Mouse (Mus musculus): ENCODE measurements around the gene Slc9a8.

Slc9a8 gene

DNA sequence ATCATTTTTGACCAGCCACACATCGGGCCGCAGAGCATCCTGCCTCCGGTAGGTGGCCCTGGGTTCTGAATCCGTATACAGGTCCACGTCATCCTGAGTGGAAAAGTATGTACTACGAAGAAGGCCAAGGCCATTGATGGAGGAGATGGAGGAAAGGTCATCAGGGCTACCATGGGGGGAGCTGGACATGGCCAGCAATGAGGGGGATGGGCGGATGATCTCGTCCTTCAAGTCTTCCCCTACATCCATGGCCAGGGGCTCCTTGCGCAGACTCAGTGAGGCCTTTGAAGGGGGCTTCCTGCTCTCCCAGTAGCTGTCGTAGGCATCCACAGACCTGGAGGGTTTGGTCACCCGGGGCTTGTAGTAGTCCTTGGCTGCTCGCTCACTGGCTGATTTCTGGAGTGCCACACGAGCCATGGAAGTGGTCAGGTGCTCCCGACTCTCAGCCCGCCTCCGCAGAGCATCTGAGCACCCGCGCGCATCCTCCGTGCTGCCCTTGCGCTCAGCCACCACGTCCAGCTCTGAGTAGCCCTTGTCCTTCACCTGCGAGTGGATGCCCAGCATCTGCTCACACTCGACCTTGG lies 62.4 kb downstream of the Slc9a8 start:
- no peak for DNase-seq (ENCODE audit: low spot score)

DNA sequence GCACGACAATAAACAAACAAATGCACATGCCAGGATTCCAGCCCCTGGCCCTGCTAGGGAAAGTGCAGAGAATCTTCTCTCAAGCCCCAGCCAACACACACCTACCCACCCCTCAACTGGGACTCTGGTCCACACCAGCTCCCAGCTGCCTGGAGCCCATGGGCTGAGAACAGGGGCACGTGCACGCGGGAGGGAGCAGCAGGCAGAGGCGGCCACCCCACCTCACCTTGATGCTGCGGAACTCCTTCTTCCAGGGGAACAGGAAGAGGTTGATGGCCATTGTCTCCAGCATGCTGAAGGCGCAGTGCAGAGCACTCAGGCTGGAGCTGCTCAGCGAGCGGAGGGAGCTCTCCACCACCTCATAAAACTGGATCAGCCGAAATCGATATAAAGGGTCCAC lies 63.4 kb downstream of the Slc9a8 start:
- no peak for DNase-seq (ENCODE audit: low spot score)

DNA sequence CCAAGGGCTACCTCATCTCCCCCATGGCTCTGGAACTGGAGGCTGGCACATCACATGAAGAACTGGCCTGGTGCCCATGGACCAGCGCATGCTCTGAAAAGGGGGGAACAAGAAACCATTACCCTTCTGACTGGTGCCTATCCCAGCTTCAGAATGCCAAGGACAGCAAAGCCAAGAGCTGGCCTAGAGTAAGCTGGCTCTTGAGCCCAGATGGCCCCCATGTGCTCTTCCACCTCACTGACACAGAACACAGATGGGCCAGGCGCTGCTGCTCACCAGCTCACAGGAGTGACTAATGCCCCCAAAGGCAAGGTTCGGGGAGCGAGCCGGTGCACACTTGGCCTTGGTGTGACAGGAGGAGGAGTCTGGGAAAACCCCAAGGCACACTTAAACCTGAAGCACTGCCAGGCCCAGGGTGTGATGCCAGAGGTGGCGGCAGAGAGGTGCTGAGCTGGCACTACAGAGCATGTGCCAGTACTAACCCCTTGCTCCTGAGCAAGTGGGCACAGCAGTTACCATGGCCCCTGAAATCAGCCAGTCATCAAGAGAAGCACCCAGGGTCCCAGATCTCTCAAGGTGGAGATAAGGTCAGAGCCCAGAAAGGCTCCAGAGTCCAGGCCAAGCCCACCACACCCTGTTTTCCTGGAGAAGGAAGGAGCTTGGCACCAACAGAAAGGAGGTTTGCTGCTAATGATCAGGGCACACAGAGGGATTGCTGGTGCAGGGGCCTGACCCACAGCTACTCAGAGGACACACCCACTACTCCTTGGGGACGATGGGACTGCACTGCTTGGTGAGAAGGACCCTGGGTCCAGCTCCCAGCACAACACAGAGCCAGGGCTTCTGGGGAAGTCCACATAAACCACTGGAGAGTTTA lies 64.2 kb downstream of the Slc9a8 start:
- DNase-seq (ENCODE audit: low spot score) = peak; percentile 25

DNA sequence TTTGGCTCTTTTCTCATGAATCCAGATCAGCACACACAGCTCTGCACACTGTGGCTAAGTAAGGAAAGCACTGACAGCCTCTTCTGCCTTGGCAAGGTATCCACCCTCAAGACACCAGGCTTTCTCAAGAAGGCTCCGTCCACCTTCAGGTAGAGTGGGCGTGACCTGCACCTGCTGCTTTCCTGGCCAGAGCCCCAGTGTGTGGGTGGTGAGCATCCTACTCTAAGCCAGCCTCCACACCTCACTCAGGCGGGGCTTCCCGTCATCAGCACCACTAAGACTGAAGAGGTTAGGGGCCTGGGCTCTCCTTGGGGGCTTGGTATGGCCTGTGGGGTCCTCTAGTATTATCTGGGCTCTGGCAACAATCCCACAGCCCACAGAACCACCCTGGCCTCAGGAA lies 65.1 kb downstream of the Slc9a8 start:
- DNase-seq (ENCODE audit: low spot score) = no peak

DNA sequence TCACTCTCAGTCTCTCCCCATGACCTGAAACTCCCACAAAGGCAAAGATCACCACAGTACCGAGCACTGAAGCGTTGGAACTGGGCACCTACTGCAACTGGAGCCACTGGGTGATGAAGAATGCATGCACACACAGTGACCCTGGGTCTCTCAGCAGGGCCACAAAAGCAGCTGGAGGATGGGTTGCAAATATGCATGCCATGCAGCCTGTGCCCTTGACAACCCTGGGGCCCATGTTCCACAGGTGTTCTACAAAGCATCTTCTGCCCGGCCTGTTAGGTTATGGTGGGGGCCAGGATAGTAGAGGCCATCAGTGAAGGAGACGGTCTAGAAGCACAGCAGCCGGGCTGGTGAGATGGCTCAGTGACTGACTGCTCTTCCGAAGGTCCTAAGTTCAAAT lies 66.0 kb downstream of the Slc9a8 start:
- DNase-seq (ENCODE audit: low spot score) = no peak

DNA sequence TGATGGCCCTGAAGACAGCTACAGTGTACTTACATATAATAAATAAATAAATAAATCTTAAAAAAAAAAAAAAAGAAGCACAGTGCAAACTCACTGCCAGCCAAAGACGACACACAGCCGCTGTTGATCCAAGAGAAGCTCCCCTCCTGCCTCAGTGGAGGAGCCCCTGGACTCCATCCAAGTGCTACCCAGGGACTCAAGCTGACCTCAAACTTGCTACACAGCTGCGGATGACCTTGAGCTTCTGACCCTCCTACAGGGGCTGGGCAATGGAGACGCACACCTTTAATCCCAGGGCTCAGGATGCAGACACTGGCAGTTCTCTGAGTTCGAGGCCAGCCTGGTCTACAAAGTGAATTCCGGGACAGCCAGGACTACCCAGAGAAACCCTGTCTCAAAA lies 66.5 kb downstream of the Slc9a8 start:
- DNase-seq (ENCODE audit: low spot score) = no peak

DNA sequence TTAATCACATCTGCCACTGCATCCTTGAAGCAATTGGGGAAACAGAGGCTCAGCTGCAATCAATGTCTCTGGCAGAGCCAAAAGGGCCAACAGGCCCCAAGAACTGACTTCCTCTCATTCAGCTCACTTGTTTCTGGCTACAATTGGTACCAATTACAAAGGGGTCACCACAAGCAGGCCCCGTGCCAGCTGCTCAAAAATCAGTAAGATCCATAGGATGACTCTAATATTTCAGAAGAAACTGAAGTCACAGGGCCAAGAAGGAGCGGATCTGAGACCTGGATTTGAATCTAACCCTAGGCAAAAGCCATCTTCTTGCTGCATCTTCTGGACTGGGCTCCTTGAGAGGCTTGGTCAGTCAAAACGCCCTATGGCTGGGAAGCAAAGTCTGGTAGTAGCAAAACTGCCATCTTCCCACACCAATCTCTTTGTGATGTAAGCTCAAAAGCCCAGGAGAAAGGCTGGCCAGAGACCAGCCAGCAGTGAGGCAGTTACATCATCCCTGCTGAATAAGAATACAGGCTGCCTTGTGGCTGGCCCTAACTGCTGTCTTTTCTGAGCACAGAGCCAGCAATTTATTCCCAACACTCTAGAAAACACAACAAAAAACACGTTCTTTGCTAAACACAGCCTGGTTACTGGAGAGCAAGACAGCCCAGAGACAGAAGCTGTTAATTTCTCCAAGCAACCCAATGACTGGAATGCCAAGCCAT lies 69.5 kb downstream of the Slc9a8 start:
- DNase-seq (ENCODE audit: low spot score) = no peak

DNA sequence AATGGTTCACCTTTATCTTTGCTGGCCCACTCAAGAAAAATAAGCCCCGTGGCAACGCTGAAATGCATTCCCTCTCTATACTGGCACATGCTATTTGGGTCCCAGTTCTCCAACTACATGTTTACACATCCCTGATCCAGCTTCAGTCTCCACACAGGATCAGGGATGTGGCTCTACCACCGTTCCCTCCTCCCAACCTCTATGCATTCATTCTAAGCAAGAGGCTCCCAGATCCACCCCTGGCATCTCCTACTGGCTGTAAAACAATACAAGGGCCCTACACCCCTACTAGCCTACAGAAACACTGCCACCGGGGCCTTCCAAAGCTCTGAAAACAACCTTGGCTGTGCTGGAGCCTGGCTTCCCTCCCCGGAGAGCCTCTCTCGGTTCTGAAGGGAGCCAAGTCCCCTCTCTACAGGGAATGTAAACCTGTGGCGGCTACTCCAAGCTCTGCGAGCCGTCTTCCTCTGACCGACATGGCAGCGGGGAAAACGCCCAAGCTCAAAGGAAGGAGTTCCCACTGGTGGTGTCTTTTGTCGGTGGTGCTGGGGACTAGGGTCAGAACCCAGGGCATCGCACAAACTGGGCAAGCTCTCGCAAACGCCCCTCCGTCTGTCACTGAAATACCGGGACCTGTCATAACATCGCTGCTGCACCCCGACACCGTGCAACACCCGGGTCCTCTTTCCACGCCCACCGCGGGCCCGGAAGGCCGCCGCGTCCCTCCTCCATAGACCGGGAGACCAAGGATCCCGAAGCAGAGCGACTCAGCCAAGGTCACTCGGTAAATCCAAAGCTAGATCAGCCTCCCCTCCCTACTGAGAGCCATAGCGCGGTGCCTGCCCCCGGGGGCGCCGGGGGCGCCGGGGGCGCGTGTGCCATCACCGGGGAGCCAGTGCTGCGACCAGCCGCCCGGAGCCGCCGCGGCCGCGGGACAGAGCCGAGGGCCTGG lies 70.5 kb downstream of the Slc9a8 start, which contains the start of gene Rnf114:
Gene Rnf114 (plus strand): TSS at position 889 of the 952 bp plus-strand sequence.
- no peak for DNase-seq (ENCODE audit: low spot score)

DNA sequence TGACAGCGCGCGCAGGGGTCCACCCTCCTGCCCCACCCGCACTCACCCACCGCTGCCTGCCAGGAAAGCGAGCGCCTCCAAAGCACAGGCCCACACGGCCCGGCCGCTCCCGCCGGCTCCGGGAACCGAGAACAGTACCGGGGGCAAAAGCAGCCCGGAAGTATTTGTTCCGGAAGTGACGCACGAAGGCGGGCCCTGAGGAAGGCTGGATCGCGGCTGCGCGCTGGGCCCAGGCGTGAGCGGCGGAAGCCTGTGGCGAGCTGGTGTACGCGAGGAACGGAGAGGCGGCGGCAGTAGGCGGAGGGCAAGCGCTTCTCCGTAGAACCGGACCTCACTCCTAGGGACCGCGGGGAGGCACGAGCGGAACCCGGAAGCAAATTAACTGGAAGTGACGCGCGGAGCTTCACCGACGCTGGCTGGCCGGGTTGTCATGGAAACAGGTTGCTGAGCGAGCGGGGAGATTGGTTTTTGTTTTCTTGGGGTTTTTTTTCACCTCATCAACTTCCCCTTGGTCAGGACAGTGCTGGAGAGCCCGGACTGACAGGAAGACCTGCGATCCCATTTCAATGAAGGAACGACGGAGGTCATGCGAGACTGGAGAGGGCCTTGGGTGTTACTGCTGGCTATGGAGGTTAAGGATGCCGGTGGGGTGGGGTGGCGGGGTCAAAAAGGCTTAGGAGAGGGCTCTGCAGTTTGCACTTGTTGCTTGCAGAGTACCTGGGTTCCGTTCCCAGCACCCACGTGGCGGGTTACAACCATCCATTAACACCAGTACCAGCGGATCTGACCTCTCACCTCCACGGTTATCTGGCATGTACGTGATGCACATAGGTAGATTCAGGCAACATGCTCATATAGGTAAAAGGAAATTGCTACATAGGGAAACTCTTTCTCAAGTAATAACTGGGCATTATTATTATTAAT lies 71.5 kb downstream of the Slc9a8 start, which contains the start of gene Spata2:
Gene Spata2 (minus strand): TSS at position 175 of the 924 bp plus-strand sequence.
- peak; percentile 90 for DNase-seq (ENCODE audit: low spot score)

DNA sequence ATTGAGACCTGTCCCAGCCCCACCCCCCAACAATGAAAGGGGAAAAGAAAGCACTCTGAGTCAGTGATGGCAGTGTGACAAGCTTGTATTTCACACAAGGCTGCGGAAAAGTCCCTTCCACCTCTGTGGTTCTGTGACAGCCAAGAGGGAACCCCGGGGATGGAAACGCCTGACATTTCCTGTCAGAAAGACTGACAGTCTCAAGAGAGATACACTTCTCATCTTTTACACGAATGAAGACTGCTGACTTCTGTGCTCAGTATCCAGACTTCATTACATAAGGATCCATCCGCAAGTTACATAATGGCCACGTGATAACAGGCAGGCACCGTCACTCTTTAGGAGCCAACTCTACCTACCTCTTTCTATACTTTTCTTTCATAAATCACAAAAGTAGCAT lies 74.9 kb downstream of the Slc9a8 start:
- no peak for DNase-seq (ENCODE audit: low spot score)

DNA sequence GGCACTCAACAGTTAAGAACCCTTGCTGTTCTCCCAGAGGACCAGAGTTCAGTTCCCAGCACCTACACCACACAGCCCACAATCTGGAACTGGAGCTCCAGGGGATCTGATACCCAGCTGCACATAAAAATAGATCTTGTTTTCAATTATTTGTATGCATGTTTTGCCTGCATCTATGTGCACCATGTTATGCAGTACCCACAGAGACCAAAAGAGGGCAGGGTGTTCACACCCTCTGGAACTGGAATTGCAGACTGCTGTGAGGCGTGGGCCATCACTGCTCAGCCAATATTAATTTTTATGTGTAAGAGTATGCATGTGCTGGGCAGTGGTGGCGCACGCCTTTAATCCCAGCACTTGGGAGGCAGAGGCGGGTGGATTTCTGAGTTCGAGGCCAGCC lies 75.8 kb downstream of the Slc9a8 start:
- DNase-seq (ENCODE audit: low spot score) = no peak

DNA sequence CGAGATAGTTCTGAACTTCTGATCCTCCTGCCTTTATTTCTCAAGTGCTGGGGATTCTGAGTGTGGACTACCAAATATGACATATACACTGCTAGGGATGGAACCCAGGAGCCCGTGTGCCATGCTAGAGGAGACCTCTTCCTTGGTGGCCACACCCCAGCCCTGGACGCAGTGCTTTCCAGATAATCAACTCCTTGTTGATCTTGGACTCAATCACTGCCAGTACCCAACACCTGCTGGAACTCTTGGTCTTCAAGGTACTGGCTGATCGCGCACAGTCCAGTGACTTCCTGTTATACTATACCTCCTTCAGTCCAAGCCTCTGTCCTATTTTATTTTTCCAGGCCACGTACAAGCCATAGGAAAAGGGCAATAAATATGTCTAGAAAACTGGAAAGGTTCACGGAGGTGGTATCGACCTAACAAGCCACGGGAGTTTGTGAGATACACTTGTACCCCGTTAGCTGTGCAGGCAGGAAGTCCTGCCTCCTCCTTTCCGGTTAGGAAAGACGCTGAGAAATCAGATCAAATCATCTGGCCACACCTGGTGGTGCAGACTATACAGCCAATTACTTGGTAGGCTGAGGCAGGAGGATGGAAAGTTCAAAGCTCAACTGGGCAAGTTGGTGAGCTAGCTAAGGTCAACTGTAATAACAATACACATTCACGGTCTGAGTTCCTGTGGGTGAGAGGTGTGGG lies 81.2 kb downstream of the Slc9a8 start:
- peak; percentile 27 for DNase-seq (ENCODE audit: low spot score)

DNA sequence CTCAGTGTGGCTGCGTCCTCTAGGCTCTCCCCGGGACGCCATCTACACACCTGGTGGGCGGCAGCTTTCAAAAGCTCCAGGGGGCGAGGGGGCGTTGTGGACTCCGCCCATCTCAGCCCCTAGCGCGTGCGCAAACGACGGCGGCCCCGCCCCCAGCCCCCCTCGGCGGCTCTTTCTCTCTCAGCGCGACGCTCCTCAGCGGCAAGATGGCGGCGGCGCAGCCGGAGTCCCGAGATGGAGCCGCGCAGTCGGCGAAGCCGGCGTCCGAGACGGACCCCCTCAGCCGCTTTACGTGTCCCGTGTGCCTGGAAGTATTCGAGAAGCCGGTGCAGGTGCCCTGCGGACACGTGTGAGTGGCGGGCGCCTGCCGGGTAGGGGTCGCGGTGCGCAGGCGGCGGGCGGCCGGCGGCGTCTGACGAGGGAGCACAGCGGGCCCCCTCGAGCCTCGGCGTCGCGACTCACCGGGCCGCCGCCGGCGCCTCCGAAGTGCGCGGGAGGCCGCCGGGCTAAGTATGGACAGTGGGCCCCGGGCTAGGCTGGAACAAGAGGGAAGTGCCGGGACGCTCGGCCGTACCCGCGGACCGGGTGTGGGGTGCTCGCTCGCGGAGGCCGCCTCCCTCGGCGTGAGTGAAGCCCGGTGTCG lies 81.9 kb downstream of the Slc9a8 start:
- DNase-seq (ENCODE audit: low spot score) = peak; percentile 84

DNA sequence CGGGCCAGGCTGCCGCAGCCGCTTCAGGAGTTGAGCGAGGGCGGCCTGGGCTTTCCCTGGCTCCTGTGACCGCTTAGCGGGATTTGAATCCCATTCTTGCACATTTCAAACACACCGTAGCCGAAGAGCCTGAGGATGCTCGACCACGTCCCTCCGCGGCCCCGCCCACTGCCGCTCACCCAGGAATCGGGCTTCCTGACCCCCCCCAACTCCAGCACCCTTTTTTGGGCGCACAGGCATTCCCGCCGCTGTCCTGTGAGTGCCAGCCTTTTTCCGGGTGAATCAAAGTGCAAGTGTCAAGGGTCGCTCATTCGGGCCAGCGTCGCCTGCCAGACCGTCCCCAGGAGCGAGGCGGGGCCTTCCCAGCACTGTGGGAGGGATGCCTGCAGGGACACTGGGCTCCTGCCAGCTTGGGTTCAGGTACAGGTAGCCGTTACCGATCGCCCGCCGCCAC lies 82.4 kb downstream of the Slc9a8 start:
- no peak for DNase-seq (ENCODE audit: low spot score)

DNA sequence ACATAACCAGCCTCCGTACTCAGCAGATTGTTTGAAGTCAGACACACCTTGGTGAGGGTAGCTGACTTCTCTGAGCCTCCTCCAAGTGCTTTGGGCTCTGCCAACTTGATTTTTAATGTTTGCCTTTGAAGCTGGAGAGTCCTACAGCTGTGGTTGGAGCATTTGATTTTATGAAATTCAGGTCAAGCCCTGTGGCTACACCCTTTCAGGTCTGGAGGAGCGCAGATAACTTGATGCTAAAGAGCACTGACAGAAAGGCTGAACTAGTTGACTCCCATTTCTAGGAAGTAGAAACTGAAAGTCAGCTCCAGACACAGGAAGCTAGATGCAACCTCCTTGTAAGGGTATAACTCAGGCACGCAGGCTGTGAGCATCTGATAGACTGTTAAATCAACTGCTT lies 83.6 kb downstream of the Slc9a8 start:
- no peak for DNase-seq (ENCODE audit: low spot score)

DNA sequence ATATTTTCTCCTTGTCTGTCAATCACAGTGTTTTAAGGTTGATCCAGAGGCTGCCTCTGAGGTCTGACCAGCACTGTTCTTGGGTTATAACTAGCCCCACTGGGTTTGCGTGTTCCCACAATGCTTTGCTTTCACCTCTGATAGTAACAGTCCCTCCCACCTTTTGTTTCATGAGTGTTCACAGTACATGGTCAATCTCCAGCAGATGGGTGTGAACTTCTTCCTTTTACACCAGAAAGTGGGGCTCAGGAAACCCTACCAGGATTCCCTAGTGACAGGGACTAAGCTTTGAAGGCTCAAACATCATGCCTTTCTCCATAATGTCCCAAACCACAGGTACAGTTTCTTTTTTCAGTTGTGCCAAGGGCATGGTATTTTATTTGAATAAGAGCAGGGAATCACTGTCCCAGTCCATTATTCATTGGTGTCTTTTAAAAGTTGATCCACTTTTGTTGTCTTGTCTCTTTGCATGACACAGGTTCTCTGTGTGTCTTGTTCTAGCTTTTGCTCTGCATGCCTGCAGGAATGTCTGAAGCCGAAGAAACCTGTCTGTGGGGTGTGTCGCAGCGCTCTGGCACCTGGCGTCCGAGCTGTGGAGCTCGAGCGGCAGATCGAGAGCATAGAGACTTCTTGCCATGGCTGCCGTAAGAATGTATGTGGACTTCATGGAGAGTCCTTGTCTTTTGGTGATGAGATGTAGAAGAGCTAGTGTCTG lies 85.2 kb downstream of the Slc9a8 start:
- no peak for DNase-seq (ENCODE audit: low spot score)

DNA sequence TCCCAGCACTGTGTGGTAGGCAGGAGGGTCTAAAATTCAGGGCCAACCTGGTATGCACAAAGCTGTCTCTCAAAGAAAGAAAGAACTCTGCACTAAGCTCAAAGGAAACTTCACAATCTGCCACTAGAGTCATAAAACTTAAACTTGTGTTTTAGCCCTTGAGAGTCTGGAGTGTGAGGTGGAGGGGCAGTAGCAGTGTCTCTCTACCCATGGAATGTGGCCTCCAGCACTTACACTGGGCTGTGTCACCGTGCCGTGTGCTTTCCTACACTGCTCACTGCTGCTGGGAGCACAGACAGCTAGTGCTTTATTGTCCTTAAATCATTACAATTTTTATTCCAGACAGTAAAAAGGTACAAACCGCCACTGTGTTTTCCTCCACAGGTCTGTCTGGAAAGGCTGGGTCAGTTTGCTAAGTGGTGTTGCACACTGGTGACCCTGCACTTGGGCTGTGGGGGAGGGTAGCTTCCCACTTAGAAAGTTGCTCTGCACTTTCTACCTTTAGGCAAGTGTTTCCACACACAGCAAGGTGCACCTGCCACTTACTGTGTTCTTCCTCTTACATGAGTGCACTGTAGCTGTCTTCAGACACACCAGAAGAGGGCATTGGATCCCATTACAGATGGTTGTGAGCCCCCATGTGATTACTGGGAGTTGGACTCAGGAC lies 86.3 kb downstream of the Slc9a8 start:
- DNase-seq (ENCODE audit: low spot score) = no peak

DNA sequence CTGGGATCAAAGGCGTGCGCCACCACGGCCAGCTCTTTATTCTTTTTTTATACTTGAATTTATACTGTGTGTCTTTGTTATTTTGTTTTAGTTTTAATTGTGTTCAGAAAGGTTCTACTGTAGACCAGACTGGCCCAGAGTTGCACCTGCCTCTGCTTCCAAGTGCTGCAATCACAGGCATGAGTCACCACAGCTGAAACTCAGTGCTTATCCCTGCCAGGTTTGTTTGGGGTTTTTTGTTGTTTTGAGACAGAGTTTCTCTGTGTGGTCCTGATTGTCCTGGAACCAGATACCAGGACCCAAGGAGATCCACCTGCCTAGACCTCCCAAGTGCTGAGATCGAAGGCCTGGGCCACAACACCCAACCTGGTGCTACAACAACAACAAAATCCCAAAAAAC lies 87.1 kb downstream of the Slc9a8 start:
- DNase-seq (ENCODE audit: low spot score) = no peak

Measured in ovary, postnatal 14 days (tissue).